Mouse (Mus musculus) forebrain, embryonic 13.5 days (tissue): ENCODE measurements at regions not wholly inside any gene's neighbourhood (a gene's known extent, or its start where the extent isn't known, plus 50 kb on each side); places are given as distances from the start of the nearest gene placed in this dataset.
A peak's percentile ranks its signal among the peaks of the same experiment; 100 is the strongest.
"Not testable (repeated sequence)": the region's sequence is repeated elsewhere in the genome, so short reads cannot be mapped to it uniquely, and the experiment has no call there.

ENCODE experiments used
- ATAC-seq: fragments of 200-750 bp; cut with Nextera tagmentation; 2 replicates; pipeline ENCODE4 v1.8.0; 2017
- H3K27ac ChIP-seq: fragments of 300-500 bp; sonication (generic); 2 replicates; pipeline ENCODE4 v1.5.1; 2015; ENCODE audit warnings: inconsistent platforms, mild to moderate bottlenecking, moderate library complexity
- H3K27me3 ChIP-seq: fragments of 300-500 bp; sonication (generic); 2 replicates; pipeline ENCODE4 v1.6.1; 2015; ENCODE audit warnings: mild to moderate bottlenecking, inconsistent platforms
- H3K36me3 ChIP-seq: fragments of 300-500 bp; sonication (generic); 2 replicates; pipeline ENCODE4 v1.6.1; 2015; ENCODE audit warnings: mild to moderate bottlenecking, inconsistent platforms; ENCODE audit not compliant: poor library complexity, severe bottlenecking
- H3K4me1 ChIP-seq: fragments of 300-500 bp; sonication (generic); 2 replicates; pipeline ENCODE4 v1.6.1; 2015; ENCODE audit warnings: inconsistent platforms
- H3K4me2 ChIP-seq: fragments of 300-500 bp; sonication (generic); 2 replicates; pipeline ENCODE4 v1.6.1; 2015; ENCODE audit warnings: inconsistent platforms, mild to moderate bottlenecking, moderate library complexity
- H3K4me3 ChIP-seq: fragments of 300-500 bp; sonication (generic); 2 replicates; pipeline ENCODE4 v1.5.1; 2015; ENCODE audit warnings: mild to moderate bottlenecking, inconsistent platforms
- H3K9ac ChIP-seq: fragments of 300-500 bp; sonication (generic); 2 replicates; pipeline ENCODE4 v1.6.1; 2015; ENCODE audit warnings: mild to moderate bottlenecking, inconsistent platforms
- H3K9me3 ChIP-seq: fragments of 300-500 bp; sonication (generic); replicated peaks from 2 replicates; pipeline ENCODE4 v1.6.1; 2016; ENCODE audit warnings: inconsistent platforms
- WGBS: fragments of 180-500 bp; shearing (Covaris S2); methylation state at CpG from one replicate; pipeline ENCODE4 v1.1.7; 2015; 5-methylcytosine and 5-hydroxymethylcytosine counted together

DNA sequence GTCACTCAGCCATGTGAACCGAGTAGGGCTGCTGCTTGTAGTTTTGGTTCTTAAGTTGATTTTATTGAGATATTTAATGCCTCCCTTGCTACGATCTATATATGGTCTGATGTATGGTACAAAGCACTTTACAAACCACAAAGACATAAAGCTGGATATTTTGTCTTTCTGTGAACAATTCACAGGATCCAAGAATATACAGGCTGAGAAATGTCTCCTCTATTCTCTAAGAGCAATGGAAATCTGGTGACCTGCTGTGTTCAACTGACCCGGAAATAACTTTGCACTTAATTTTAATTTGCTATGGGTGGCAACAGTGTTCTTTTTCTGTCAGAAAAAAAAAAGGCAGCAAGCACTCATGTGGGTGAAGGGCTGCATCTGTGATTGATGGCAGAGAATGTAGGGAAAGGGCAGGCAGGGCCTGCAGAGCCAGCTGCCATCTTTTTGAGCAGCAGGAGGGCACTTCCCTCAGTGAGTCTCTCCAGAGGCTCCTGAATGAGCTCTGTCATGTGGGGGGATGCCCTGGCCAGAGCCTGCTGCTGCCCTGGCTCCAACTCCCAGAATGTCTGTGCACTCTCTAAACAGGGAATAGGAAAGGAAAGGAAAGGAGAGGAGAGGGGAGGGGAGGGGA is 192.2 kb upstream of the Myt1l start:
- ATAC-seq = no peak
- Histone ChIP-seq H3K9ac (no peak overlapping the region), H3K4me3 (no peak overlapping the region), H3K4me2 (no peak overlapping the region), H3K4me1 (no peaks in the 10 kb centered on the region), H3K9me3 (no peaks in the 10 kb centered on the region), H3K36me3 (no peaks in the 10 kb centered on the region), H3K27me3 (no peaks in the 10 kb centered on the region), H3K27ac (peak overlapping the region; percentile 20)
- 51% methylated on average over 3 of the region's 3 CpGs for WGBS

DNA sequence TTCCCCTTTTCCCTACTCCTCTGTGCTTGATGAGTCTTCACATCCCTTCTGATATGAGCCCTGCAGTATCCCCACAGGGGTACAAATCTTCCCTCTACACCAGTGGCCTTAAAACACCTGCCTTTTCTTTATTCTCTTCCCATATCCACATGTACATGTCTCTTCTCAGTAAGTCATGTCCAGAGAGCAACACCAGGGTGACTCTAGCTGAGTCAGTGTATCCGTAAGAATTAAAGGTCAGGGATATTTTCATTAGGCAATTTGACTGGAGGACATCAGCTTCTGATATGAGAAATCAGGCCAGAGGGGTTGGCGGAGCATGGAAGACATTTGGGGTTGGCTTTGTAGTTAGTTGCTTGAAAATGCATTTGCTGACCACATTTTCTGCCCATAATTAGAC is 190.8 kb upstream of the Myt1l start:
- 95% methylated on average over 2 of the region's 2 CpGs for WGBS
- peaks cover 4% of the 10 kb centered on the region; the same call in 1 of the 2 replicates for H3K4me1 ChIP-seq
- H3K27me3 ChIP-seq = no peaks in the 10 kb centered on the region
- H3K9ac ChIP-seq = no peak overlapping the region
- no peaks in the 10 kb centered on the region for H3K36me3 ChIP-seq
- no peak overlapping the region for H3K27ac ChIP-seq
- no peak overlapping the region for H3K4me3 ChIP-seq
- no peak overlapping the region for H3K4me2 ChIP-seq
- no peak for ATAC-seq
- H3K9me3 ChIP-seq = no peaks in the 10 kb centered on the region

DNA sequence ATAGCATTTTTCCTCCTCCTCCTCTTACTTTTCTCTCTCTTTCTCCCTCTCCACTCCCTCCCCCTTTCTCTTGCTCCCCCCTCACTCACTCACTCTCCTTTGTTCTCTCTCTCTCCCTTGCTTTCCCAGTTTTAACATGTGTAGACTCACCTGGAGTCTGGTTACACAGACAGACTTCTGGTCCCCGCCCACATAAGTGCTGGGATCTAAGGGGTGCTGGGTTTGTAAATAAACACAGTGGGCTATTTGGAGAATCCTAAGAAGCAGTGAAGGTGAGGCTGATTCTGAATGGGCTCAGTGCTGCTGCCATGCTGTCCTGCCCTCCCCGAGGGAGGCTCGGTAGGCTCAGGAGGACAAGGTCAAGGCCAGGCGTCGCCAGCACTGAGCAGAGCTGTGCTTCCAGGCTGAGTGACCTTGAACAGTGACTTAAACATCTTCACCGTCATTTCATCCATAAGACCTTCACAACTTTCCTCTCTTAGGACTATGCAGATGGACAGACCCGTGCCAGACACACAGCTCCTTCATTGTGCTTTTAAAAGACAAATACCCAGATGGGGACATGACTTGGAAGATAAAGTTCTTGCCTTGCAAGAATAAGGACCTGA is 186.7 kb upstream of the Myt1l start:
- Histone ChIP-seq H3K4me2 (no peak overlapping the region), H3K36me3 (no peaks in the 10 kb centered on the region), H3K27me3 (no peaks in the 10 kb centered on the region), H3K4me1 (peaks cover 11% of the 10 kb centered on the region), H3K4me3 (no peak overlapping the region), H3K9me3 (no peaks in the 10 kb centered on the region), H3K9ac (no peak overlapping the region; the same call in 1 of the 2 replicates), H3K27ac (no peak overlapping the region)
- 69% methylated on average over 7 of the region's 7 CpGs for WGBS
- ATAC-seq = no peak

DNA sequence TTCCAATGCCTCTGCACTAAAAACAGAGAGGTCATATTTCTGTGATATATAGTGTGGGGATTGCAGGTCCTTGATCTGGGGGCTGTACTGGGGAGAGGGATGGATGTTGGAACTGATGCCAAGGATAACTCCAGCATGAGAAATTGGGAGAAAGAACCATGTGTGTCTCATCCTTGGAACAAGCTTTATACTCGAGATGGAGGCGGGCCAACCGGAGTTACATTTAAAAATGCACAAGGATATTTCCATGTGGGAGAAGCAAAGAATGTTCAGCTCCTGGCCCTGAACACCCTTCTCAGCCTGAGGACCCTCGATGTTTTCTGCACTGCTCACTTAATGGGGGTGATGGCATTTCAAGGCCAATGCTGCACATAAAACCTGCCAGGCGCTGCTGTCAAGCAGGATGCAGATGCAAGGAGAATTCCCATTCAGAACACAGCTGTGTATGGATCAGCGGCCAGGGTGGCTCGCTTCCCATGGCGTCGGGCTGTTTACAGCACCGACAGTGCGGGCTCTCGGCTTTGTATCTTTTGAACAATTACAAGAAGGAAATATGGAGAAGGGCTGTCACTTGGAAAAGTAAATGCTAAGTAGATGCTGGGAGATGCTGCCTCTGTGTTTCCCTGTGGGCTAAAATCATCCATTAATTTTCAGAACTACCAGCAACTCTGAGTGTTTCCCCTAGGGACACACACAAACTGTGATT is 184.9 kb upstream of the Myt1l start:
- ATAC-seq = peak; percentile 63
- H3K4me2 ChIP-seq = no peak overlapping the region
- H3K36me3 ChIP-seq = no peaks in the 10 kb centered on the region
- H3K4me1 ChIP-seq = peaks cover 13% of the 10 kb centered on the region
- H3K4me3 ChIP-seq = no peak overlapping the region
- WGBS = 55% methylated on average over 12 of the region's 12 CpGs
- H3K9ac ChIP-seq = no peak overlapping the region
- H3K27ac ChIP-seq = peak overlapping the region; percentile 20
- no peaks in the 10 kb centered on the region for H3K27me3 ChIP-seq
- no peaks in the 10 kb centered on the region for H3K9me3 ChIP-seq

DNA sequence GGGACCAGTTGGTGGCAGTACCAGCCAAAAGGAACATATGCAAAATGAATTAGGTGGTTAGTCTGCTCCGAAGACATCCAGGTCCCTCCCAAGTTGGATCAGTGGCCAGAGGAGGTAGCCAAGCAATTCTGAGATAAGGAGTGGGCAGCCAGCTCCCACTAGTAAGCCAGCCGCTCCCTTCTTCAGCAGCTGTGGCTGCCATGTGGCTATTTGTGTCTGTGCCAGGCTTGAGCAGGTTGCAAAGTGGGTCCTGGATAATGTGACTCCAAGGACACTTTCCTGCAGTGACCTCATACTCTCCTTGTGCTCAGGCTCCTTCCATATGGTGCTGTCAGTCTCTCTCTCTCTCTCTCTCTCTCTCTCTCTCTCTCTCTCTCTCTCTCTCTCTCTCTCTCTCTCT is 179.5 kb upstream of the Myt1l start:
- Histone ChIP-seq H3K4me1 (peaks cover 16% of the 10 kb centered on the region), H3K9ac (no peak overlapping the region), H3K4me3 (no peak overlapping the region), H3K9me3 (no peaks in the 10 kb centered on the region), H3K36me3 (no peaks in the 10 kb centered on the region), H3K27ac (peak overlapping the region; percentile 25), H3K4me2 (no peak overlapping the region), H3K27me3 (no peaks in the 10 kb centered on the region)
- peak; percentile 50; the same call in 1 of the 2 replicates for ATAC-seq
- 73% methylated on average over 2 of the region's 2 CpGs for WGBS

DNA sequence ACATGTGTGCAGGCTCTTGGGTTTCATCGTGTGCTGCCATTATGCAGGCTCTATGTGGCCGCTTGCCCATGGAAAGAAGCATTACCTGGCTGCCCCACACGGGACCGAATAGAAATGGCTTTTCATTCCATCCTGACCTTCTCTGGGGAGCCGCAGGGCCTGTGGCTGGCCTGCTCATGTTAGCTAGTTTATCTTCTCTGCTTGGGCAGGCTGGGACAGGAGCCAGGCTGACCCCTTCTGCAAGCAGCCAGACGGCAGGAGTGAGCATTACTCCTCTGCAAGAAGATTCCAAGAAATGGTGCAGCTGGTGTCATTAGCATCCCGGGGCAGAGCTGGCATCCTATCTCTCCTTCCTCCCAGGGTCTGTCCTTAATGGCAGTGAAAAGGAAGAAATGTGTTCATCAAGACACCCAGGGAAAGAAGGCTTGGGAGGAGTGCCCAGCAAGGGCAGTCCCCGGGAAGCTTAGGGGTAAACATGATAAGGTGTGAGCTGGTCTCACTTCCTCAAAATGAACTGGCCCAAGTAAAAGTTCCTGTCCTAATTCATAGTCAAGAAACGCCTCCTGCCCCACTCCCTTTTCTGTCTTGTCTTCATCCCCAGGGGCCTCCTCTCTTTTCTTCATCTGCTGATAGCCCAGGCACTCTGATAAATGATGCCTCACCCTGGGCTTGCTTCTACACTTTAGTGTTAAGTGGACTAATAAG is 178.9 kb upstream of the Myt1l start:
- WGBS = 76% methylated on average over 9 of the region's 9 CpGs
- no peak overlapping the region for H3K4me2 ChIP-seq
- 0 out of 2 replicates have a peak, but pooled peaks have one; percentile 25 for ATAC-seq
- no peaks in the 10 kb centered on the region for H3K36me3 ChIP-seq
- H3K9ac ChIP-seq = no peak overlapping the region
- peak overlapping the region; percentile 25 for H3K27ac ChIP-seq
- no peaks in the 10 kb centered on the region for H3K9me3 ChIP-seq
- no peak overlapping the region for H3K4me3 ChIP-seq
- no peaks in the 10 kb centered on the region for H3K27me3 ChIP-seq
- H3K4me1 ChIP-seq = peaks cover 17% of the 10 kb centered on the region

DNA sequence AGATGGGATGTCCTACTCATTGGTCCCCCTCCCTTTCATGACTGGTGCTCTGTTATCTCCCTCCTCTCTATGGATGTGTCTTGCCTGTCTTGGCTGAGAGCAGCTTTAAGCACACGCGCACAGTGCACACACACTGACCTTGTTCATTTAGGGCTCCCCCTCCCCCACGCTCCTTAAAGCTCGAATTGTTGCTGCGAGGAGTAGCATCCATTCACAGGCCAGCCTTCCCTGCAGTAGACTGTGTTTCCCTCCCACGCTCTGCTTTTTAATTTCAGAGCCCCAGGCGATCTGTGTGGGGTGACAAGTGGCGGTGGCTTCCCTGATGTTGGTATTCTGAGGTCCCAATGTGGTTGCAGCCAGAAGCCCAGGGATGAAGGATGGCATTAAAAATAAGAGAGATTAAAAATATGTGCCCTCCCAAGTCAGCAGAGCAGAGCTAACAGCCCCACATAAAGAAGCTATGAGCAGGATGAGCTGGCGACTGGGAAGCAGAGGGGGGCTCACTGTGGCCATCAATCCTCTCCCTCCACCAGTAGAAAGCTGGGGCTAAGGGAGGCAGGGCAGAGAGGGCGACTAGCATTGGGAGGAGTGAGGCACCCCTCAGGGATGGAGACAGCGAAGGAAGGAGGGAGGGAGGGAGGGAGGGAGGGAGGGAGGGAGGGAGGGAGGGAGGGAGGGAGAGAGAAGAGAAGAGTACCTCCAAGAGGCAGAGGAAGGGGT is 174.2 kb upstream of the Myt1l start:
- 23% methylated on average over 9 of the region's 11 CpGs for WGBS
- Histone ChIP-seq H3K9me3 (no peaks in the 10 kb centered on the region), H3K36me3 (no peaks in the 10 kb centered on the region), H3K4me2 (peak overlapping the region; percentile 22; the same call in 1 of the 2 replicates), H3K27ac (peak overlapping the region; percentile 58), H3K9ac (peak overlapping the region; percentile 22; the same call in 1 of the 2 replicates), H3K4me3 (no peak overlapping the region), H3K27me3 (no peaks in the 10 kb centered on the region), H3K4me1 (peaks cover 29% of the 10 kb centered on the region)
- peak; percentile 50 for ATAC-seq

DNA sequence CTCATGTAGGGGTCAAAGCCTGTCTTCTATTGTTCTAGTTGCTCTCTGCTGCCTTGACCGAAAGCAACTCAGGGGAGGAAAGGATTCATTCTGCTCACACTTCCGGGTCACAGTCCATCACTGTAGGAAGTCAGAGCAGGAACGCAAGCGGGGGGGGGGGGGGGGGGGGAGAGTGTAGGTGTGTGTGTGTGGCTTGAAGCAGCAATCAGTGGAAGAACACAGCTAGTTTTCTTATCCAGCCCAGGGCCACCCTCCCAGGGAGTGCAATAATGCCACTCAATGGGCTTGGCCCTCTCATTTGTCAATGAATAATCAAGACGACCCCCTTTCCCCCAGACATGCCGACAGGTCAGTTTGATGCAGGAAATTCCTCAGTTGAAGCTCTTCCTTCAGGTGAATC is 173.4 kb upstream of the Myt1l start:
- Histone ChIP-seq H3K27ac (peak overlapping the region; percentile 48; the same call in 1 of the 2 replicates), H3K4me1 (peaks cover 29% of the 10 kb centered on the region)

DNA sequence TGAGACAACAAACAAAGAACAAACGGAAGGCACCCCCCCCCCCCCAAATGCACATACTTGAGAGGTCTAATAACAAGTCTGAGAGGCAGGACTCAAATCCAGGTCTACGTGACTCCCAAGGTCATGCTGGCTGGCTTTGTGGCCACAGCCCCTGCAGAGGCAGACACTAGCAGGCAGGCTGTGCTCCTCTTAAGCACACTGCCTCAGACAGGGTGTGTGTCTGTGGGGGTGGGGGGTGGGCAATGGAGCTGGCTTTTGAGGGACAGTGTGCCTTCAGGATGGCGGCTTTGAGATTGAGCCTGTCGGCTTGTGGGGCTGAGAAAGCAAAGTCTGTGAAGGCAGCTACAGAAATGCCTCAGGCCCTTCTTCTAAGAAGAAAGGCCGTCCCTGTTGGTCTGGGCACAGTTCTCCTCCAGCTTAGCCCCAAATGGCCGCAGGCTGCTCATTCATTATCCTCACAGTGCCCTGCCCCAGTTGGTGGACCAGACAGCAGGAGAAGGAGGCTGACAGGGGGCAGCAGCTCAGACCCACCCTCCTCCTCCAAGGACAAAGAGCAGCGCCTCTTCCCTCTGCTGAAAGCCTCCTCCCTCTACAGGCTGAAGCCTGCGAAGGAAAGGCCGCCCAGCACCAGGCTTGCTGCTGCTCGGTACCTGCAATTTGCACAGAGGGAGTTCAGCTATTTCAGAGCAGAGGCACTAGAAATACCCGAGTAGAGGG is 171.3 kb upstream of the Myt1l start:
- peaks cover 29% of the 10 kb centered on the region for H3K4me1 ChIP-seq

More for the DNA sequence above, 173.4 kb upstream of the Myt1l start:
- WGBS = 29% methylated on average over 6 of the region's 6 CpGs
- H3K9ac ChIP-seq = no peak overlapping the region
- H3K4me3 ChIP-seq = no peak overlapping the region
- H3K36me3 ChIP-seq = no peaks in the 10 kb centered on the region
- no peak for ATAC-seq
- H3K4me2 ChIP-seq = no peak overlapping the region
- no peaks in the 10 kb centered on the region for H3K27me3 ChIP-seq
- H3K9me3 ChIP-seq = no peaks in the 10 kb centered on the region

DNA sequence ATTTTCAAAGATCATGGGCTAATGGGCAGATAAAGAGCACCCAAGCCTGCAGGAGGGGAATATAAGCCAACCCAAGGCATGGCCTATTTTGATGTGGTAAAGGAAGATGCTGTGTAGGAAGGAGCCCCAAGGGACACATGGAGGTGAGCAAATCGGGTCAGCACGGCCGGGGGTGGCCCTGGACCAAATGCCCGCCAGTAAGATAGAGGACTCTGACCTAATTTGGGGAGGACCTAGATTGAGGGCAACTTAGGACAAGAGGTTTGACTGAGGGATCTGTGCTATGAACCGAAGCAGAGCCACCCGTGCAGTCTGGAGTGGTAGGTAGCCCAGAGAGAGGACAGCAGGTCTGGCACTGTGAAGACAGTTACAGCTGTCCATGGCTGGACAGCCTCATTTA is 166.9 kb upstream of the Myt1l start:
- no peak for ATAC-seq
- H3K4me1 ChIP-seq = peaks cover 16% of the 10 kb centered on the region
- WGBS = 94% methylated on average over 6 of the region's 6 CpGs
- H3K4me2 ChIP-seq = no peak overlapping the region
- no peak overlapping the region for H3K4me3 ChIP-seq
- no peaks in the 10 kb centered on the region for H3K27me3 ChIP-seq
- H3K9ac ChIP-seq = no peak overlapping the region
- no peaks in the 10 kb centered on the region for H3K36me3 ChIP-seq
- H3K9me3 ChIP-seq = no peaks in the 10 kb centered on the region; the same call in 1 of the 2 replicates
- H3K27ac ChIP-seq = no peak overlapping the region

More for the DNA sequence above, 171.3 kb upstream of the Myt1l start:
- Histone ChIP-seq H3K9ac (peak overlapping the region; percentile 46), H3K36me3 (no peaks in the 10 kb centered on the region), H3K27me3 (no peaks in the 10 kb centered on the region), H3K27ac (peak overlapping the region; percentile 90), H3K9me3 (no peaks in the 10 kb centered on the region), H3K4me3 (no peak overlapping the region), H3K4me2 (peak overlapping the region; percentile 10; the same call in 1 of the 2 replicates)
- peak; percentile 80 for ATAC-seq
- 5% methylated on average over 11 of the region's 11 CpGs for WGBS

DNA sequence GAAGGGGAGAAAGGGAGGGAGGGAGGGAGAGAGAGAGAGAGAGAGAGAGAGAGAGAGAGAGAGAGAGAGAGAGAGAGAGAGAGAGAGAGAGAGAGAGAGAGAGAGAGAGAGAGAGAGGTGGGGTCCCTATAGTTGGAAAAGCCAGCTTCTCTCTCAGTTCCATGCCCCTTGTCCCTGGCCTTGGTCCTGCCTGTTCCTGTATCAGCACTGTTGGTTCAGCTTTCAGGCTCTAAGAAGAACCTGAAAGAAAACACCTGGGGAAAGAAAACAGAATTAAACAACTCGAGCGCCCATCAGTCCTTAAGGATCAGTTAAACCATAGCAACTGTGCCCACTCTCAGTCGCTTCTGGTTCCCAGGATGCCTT is 160.5 kb upstream of the Myt1l start:
- H3K9me3 ChIP-seq, ATAC-seq, H3K27me3 ChIP-seq, H3K36me3 ChIP-seq: not testable (repeated sequence)
- H3K4me2 ChIP-seq = peak overlapping the region; percentile 57
- WGBS = 19% methylated on average over 3 of the region's 3 CpGs
- peak overlapping the region; percentile 28; the same call in 1 of the 2 replicates for H3K4me3 ChIP-seq
- H3K27ac ChIP-seq = peak overlapping the region; percentile 94
- peaks cover 32% of the 10 kb centered on the region for H3K4me1 ChIP-seq
- peak overlapping the region; percentile 56 for H3K9ac ChIP-seq
